Mouse (Mus musculus) cerebellum, adult 2 months (tissue): ENCODE measurements around the gene C1rb. TPM values are rescaled to one million over a fixed set of nuclear protein-coding genes. Genes with fewer than 3 reads are reported as not detected.
"Not testable (repeated sequence)": the region's sequence is repeated elsewhere in the genome, so short reads cannot be mapped to it uniquely, and the experiment has no call there.

Experiments used
- DNase-seq, 2 experiments: peaks; one replicate each; pipeline ENCODE4 v3.0.0; 2021
- H3K27ac ChIP-seq: fragments of 200-500 bp; 2 replicates; pipeline ENCODE4 v1.5.1; 2012; ENCODE audit warnings: low read length, control low read depth, inconsistent platforms; ENCODE audit not compliant: insufficient read depth
- H3K27me3 ChIP-seq: fragments of 200-500 bp; 2 replicates; pipeline ENCODE4 v1.6.1; 2012; ENCODE audit warnings: inconsistent platforms, mild to moderate bottlenecking, low read length, moderate library complexity; ENCODE audit not compliant: control insufficient read depth, insufficient read depth
- H3K4me1 ChIP-seq: fragments of 200-500 bp; 2 replicates; pipeline ENCODE4 v1.6.1; 2011; ENCODE audit warnings: low read length; ENCODE audit not compliant: control insufficient read depth, insufficient read depth
- H3K4me3 ChIP-seq: fragments of 200-500 bp; replicated peaks from 2 replicates; pipeline ENCODE3; 2011; ENCODE audit warnings: mild to moderate bottlenecking, low read depth, low read length, control low read depth; ENCODE audit not compliant: insufficient read depth
- CTCF ChIP-seq: fragments of 200-500 bp; IDR thresholded peaks from 2 replicates; pipeline ENCODE4 v1.5.1; 2011; ENCODE audit warnings: low read depth, mild to moderate bottlenecking, control low read depth, low read length, moderate library complexity, borderline replicate concordance; ENCODE audit not compliant: insufficient read depth
- POLR2A ChIP-seq: fragments of 200-500 bp; IDR thresholded peaks from 2 replicates; pipeline ENCODE4 v1.6.1; 2011; ENCODE audit warnings: low read length, control low read depth, borderline replicate concordance; ENCODE audit not compliant: insufficient read depth
- WGBS: fragments of 180-500 bp; shearing (Covaris S2); methylation state at CpG from one replicate; pipeline ENCODE4 v1.1.7; 2018; 5-methylcytosine and 5-hydroxymethylcytosine counted together
- polyA plus RNA-seq: library from polyadenylated mRNA; depleted of rRNA; stranded (reverse); fragments of >200 nt; gene quantifications from 2 replicates; pipeline ENCODE4 v1.2.3, GENCODE M21; 2012; rRNA removed

The C1rb gene
- polyA plus RNA-seq, 1 experiment = not detected

DNA sequence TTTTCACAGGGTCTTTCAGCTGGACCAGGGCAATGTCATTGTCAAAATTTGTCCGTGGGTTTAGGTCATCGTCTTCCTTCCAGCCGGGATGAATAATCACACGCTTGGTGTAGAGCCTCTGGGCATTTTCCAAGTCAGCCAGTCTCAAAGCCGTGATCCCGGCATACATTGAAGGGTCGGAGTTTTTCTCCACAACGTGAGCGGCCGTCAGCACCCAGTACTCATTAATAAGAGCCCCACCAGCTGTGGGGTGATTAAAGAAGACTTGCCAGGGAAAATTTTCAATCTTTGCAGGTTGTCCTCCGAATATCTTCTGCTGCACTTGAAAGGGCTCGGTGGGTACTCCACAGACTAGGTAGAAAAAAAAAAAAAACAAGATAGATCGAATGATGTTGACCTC, 55.5 kb downstream of the C1rb start:
- DNase-seq = no peak
- WGBS = 86% methylated on average over 13 of the region's 13 CpGs
- H3K4me1 ChIP-seq = no peaks in the 10 kb centered on the region
- H3K27ac ChIP-seq = no peak overlapping the region
- no peak for TF ChIP-seq CTCF
- TF ChIP-seq POLR2A = no peak
- no peaks in the 10 kb centered on the region for H3K27me3 ChIP-seq
- no peak overlapping the region for H3K4me3 ChIP-seq

DNA sequence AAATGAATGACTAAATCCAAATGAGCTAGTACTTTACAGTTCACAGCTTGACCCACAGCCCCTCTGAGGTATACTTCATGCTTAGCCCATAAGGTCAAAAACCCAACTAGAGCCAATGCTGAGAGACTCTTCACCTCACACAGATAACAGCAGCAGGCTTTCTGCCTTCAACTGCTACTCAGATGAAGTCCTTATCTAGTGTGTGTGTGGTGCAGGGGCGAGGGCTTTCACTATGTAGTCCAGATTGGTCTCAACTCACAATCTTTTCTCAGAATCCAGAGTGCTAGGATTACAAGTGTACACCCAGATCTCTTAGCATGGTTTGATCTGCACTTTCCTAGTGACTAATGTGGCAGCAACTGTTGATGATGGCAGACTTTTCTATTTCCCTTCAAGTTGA, 56.1 kb downstream of the C1rb start:
- not testable (repeated sequence) for H3K27me3 ChIP-seq, DNase-seq, H3K4me3 ChIP-seq, H3K27ac ChIP-seq, H3K4me1 ChIP-seq
- WGBS = 58% methylated on average over 1 of the region's 1 CpGs

DNA sequence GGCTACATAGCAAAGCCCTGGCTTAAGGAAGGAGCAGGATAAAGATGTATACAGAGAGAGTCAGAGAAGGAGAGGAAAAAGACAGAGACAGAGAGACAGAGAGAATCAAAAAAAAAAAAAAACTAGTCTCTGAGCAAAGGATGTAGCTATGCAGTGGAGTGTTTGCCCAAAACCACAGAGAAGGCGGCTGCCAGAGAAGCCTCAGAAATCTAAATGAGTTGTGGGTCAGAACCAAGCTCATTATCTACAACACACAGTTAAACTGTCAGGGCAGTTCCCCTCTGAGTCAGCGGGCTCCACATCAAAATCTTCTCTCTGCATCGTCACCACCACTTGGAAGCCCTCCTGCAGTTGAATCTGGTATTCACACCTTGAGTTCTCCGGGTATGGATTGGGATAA, 60.7 kb downstream of the C1rb start:
- no peak for TF ChIP-seq POLR2A
- TF ChIP-seq CTCF = no peak
- WGBS = 89% methylated on average over 4 of the region's 4 CpGs
- Histone ChIP-seq H3K4me1 (no peaks in the 10 kb centered on the region), H3K4me3 (no peak overlapping the region), H3K27me3 (no peaks in the 10 kb centered on the region), H3K27ac (no peak overlapping the region)
- DNase-seq = no peak

Other genes with a start within 250 kb of the C1rb start
- 57.1 and 58.5 TPM in 2 replicates for gene Pex5, start 155.2 kb upstream of the C1rb start, polyA plus RNA-seq
- gene Clstn3, start 105.5 kb upstream of the C1rb start, polyA plus RNA-seq = 385 and 434 TPM in 2 replicates
- gene C1rl, start 77.2 kb upstream of the C1rb start, polyA plus RNA-seq = 0.20 and 0.27 TPM in 2 replicates
- gene C1ra, start 57.9 kb upstream of the C1rb start, polyA plus RNA-seq = 0.47 and 0.59 TPM in 2 replicates
- gene C1s1, start 27.9 kb upstream of the C1rb start, polyA plus RNA-seq = 1.2 and 1.3 TPM in 2 replicates
- 0.17 and 0.18 TPM in 2 replicates for gene C1s2, start 65.8 kb downstream of the C1rb start, polyA plus RNA-seq
- 56.4 and 60.0 TPM in 2 replicates for gene Lpcat3, start 92.7 kb downstream of the C1rb start, polyA plus RNA-seq
- 93.3 and 101 TPM in 2 replicates for gene Emg1, start 141.9 kb downstream of the C1rb start, polyA plus RNA-seq
- gene Phb2, start 142.0 kb downstream of the C1rb start, polyA plus RNA-seq = 114 and 115 TPM in 2 replicates
- 2.2 and 2.4 TPM in 2 replicates for gene Ptpn6, start 168.4 kb downstream of the C1rb start, polyA plus RNA-seq
- gene Grcc10, start 171.1 kb downstream of the C1rb start, polyA plus RNA-seq = 320 and 329 TPM in 2 replicates
- not detected in 2 replicates for gene Gm45234, start 185.7 kb downstream of the C1rb start, polyA plus RNA-seq
- gene Atn1, start 186.2 kb downstream of the C1rb start, polyA plus RNA-seq = 83.5 and 90.3 TPM in 2 replicates
- 888 and 918 TPM in 2 replicates for gene Eno2, start 199.4 kb downstream of the C1rb start, polyA plus RNA-seq
- 4.9 and 6.7 TPM in 2 replicates for gene Lrrc23, start 209.4 kb downstream of the C1rb start, polyA plus RNA-seq
- gene Spsb2, start 238.4 kb downstream of the C1rb start, polyA plus RNA-seq = 12.1 and 13.8 TPM in 2 replicates
- 1,162 and 1,205 TPM in 2 replicates for gene Tpi1, start 244.0 kb downstream of the C1rb start, polyA plus RNA-seq